Mouse (Mus musculus): ENCODE data around the gene Txlna. TPM values are rescaled to one million over a fixed set of nuclear protein-coding genes. Genes with fewer than 3 reads are reported as not detected.

The Txlna gene
- total and polyA plus RNA-seq, 2 experiments from 2014 or later = 22.7 to 28.3 TPM

- WGBS = 92% methylated on average over 8 of the region's 8 CpGs
- Histone ChIP-seq H3K4me3 (ENCODE audit: low read depth, low read length) (no peak overlapping the region), H3K4me2 (ENCODE audit: low read depth, low read length) (no peak overlapping the region), H3K36me3 (replicated peaks; ENCODE audit: control insufficient read depth, insufficient read depth, low read length) (peaks cover 94% of the 10 kb centered on the region), H3K4me1 (ENCODE audit: control insufficient read depth, insufficient read depth) (no peaks in the 10 kb centered on the region), H3K9ac (replicated peaks; ENCODE audit: low read depth, low read length) (no peak overlapping the region), H3K27ac (ENCODE audit: low read depth) (no peak overlapping the region), H3K9me3 (replicated peaks; ENCODE audit: control insufficient read depth, low read length) (no peaks in the 10 kb centered on the region), H3K27me3 (ENCODE audit: control insufficient read depth, insufficient read depth, low read length) (no peaks in the 10 kb centered on the region)
- ATAC-seq (ENCODE audit: insufficient read depth, low read depth) (no peak), DNase-seq (ENCODE audit: low spot score) (no peak)
- TF ChIP-seq EP300 (IDR thresholded peaks at IDR 0.05; ENCODE audit: low read depth) = no peak
These were observed 9.5 kb upstream of the Txlna start for GRCm38 (mm10) chr4:129650359-129650758.

GRCm38 (mm10) chr4:129648656-129649055 lies 7.8 kb upstream of the Txlna start:
- WGBS = 67% methylated on average over 1 of the region's 1 CpGs
- TF ChIP-seq EP300 (IDR thresholded peaks at IDR 0.05; ENCODE audit: low read depth) (no peak), CTCF (IDR thresholded peaks at IDR 0.05; ENCODE audit: low read depth) (no peak)
- H3K27me3 ChIP-seq (ENCODE audit: control insufficient read depth, insufficient read depth, low read length) = no peaks in the 10 kb centered on the region
- peaks cover 83% of the 10 kb centered on the region for H3K36me3 ChIP-seq (replicated peaks; ENCODE audit: control insufficient read depth, insufficient read depth, low read length)
- DNase-seq (ENCODE audit: low spot score) (no peak), ATAC-seq (ENCODE audit: insufficient read depth, low read depth) (no peak)
- no peaks in the 10 kb centered on the region for H3K9me3 ChIP-seq (replicated peaks; ENCODE audit: control insufficient read depth, low read length)
- H3K4me2 ChIP-seq (ENCODE audit: low read depth, low read length) = no peak overlapping the region
- H3K9ac ChIP-seq (replicated peaks; ENCODE audit: low read depth, low read length) = no peak overlapping the region
- no peaks in the 10 kb centered on the region for H3K4me1 ChIP-seq (ENCODE audit: control insufficient read depth, insufficient read depth)
- no peak overlapping the region for H3K27ac ChIP-seq (ENCODE audit: low read depth)
- no peak overlapping the region for H3K4me3 ChIP-seq (ENCODE audit: low read depth, low read length)

- H3K4me2 ChIP-seq (ENCODE audit: low read depth, low read length) = no peak overlapping the region
- DNase-seq (ENCODE audit: low spot score) (no peak), ATAC-seq (ENCODE audit: insufficient read depth, low read depth) (no peak)
- no peaks in the 10 kb centered on the region for H3K9me3 ChIP-seq (replicated peaks; ENCODE audit: control insufficient read depth, low read length)
- peaks cover 54% of the 10 kb centered on the region for H3K36me3 ChIP-seq (replicated peaks; ENCODE audit: control insufficient read depth, insufficient read depth, low read length)
- TF ChIP-seq EP300 (IDR thresholded peaks at IDR 0.05; ENCODE audit: low read depth) (no peak), CTCF (IDR thresholded peaks at IDR 0.05; ENCODE audit: low read depth) (no peak)
- no peak overlapping the region for H3K9ac ChIP-seq (replicated peaks; ENCODE audit: low read depth, low read length)
- peaks cover under 1% of the 10 kb centered on the region; the same call in 1 of the 2 replicates for H3K4me1 ChIP-seq (ENCODE audit: control insufficient read depth, insufficient read depth)
- H3K27me3 ChIP-seq (ENCODE audit: control insufficient read depth, insufficient read depth, low read length) = no peaks in the 10 kb centered on the region
- WGBS = 85% methylated on average over 6 of the region's 6 CpGs
- no peak overlapping the region for H3K27ac ChIP-seq (ENCODE audit: low read depth)
- no peak overlapping the region for H3K4me3 ChIP-seq (ENCODE audit: low read depth, low read length)
These were observed 4.3 kb upstream of the Txlna start for GRCm38 (mm10) chr4:129645204-129645603.

GRCm38 (mm10) chr4:129641756-129642155 lies 891 bp upstream of the Txlna start:
- 54% methylated on average over 5 of the region's 5 CpGs for WGBS
- no peaks in the 10 kb centered on the region for H3K9me3 ChIP-seq (replicated peaks; ENCODE audit: control insufficient read depth, low read length)
- H3K27me3 ChIP-seq (ENCODE audit: control insufficient read depth, insufficient read depth, low read length) = no peaks in the 10 kb centered on the region
- TF ChIP-seq EP300 (IDR thresholded peaks at IDR 0.05; ENCODE audit: low read depth) (no peak), CTCF (IDR thresholded peaks at IDR 0.05; ENCODE audit: low read depth) (no peak)
- no peak overlapping the region; the same call in 1 of the 2 replicates for H3K4me3 ChIP-seq (ENCODE audit: low read depth, low read length)
- H3K27ac ChIP-seq (ENCODE audit: low read depth) = no peak overlapping the region
- ATAC-seq (ENCODE audit: insufficient read depth, low read depth) (no peak), DNase-seq (ENCODE audit: low spot score) (no peak)
- H3K9ac ChIP-seq (replicated peaks; ENCODE audit: low read depth, low read length) = no peak overlapping the region
- H3K4me2 ChIP-seq (ENCODE audit: low read depth, low read length) = peak overlapping the region; percentile 91; the same call in 1 of the 2 replicates
- H3K36me3 ChIP-seq (replicated peaks; ENCODE audit: control insufficient read depth, insufficient read depth, low read length) = peaks cover 39% of the 10 kb centered on the region
- peaks cover 21% of the 10 kb centered on the region for H3K4me1 ChIP-seq (ENCODE audit: control insufficient read depth, insufficient read depth)

- peaks cover 21% of the 10 kb centered on the region for H3K4me1 ChIP-seq (ENCODE audit: control insufficient read depth, insufficient read depth)
- TF ChIP-seq CTCF (IDR thresholded peaks at IDR 0.05; ENCODE audit: low read depth) (no peak), EP300 (IDR thresholded peaks at IDR 0.05; ENCODE audit: low read depth) (no peak)
- peak overlapping the region; percentile 92 for H3K27ac ChIP-seq (ENCODE audit: low read depth)
- peaks cover 38% of the 10 kb centered on the region for H3K36me3 ChIP-seq (replicated peaks; ENCODE audit: control insufficient read depth, insufficient read depth, low read length)
- H3K9me3 ChIP-seq (replicated peaks; ENCODE audit: control insufficient read depth, low read length) = no peaks in the 10 kb centered on the region
- no peaks in the 10 kb centered on the region for H3K27me3 ChIP-seq (ENCODE audit: control insufficient read depth, insufficient read depth, low read length)
- H3K4me2 ChIP-seq (ENCODE audit: low read depth, low read length) = peak overlapping the region; percentile 91
- H3K9ac ChIP-seq (replicated peaks; ENCODE audit: low read depth, low read length) = peak overlapping the region; percentile 75
- 3% methylated on average over 17 of the region's 17 CpGs for WGBS
- peak overlapping the region; percentile 72 for H3K4me3 ChIP-seq (ENCODE audit: low read depth, low read length)
- ATAC-seq (ENCODE audit: insufficient read depth, low read depth) (no peak), DNase-seq (ENCODE audit: low spot score) (peak; percentile 34)
These were observed 696 bp downstream of the Txlna start for GRCm38 (mm10) chr4:129640101-129640637.

GRCm38 (mm10) chr4:129639221-129639620 lies 1.6 kb downstream of the Txlna start:
- Histone ChIP-seq H3K36me3 (replicated peaks; ENCODE audit: control insufficient read depth, insufficient read depth, low read length) (peaks cover 43% of the 10 kb centered on the region), H3K27me3 (ENCODE audit: control insufficient read depth, insufficient read depth, low read length) (no peaks in the 10 kb centered on the region), H3K9me3 (replicated peaks; ENCODE audit: control insufficient read depth, low read length) (no peaks in the 10 kb centered on the region), H3K4me3 (ENCODE audit: low read depth, low read length) (peak overlapping the region; percentile 72; the same call in 1 of the 2 replicates), H3K4me1 (ENCODE audit: control insufficient read depth, insufficient read depth) (peaks cover 21% of the 10 kb centered on the region), H3K9ac (replicated peaks; ENCODE audit: low read depth, low read length) (0 out of 2 replicates have a peak overlapping the region, but pooled peaks have one; percentile 11), H3K27ac (ENCODE audit: low read depth) (no peak overlapping the region), H3K4me2 (ENCODE audit: low read depth, low read length) (peak overlapping the region; percentile 91)
- 75% methylated on average over 15 of the region's 15 CpGs for WGBS
- DNase-seq (ENCODE audit: low spot score) (no peak), ATAC-seq (ENCODE audit: insufficient read depth, low read depth) (no peak)
- no peak for TF ChIP-seq EP300 (IDR thresholded peaks at IDR 0.05; ENCODE audit: low read depth)
- TF ChIP-seq CTCF (IDR thresholded peaks at IDR 0.05; ENCODE audit: low read depth) = no peak

Data from heart, postnatal 0 days (tissue).